Mouse (Mus musculus) megakaryocyte, embryonic 14.5 days (primary cell): ENCODE measurements at regions not wholly inside any gene's neighbourhood (a gene's known extent, or its start where the extent isn't known, plus 50 kb on each side); places are given as distances from the start of the nearest gene placed in this dataset.

ENCODE experiments used
- FLI1 ChIP-seq: IDR thresholded peaks from 2 replicates; pipeline ENCODE4 v1.6.1; 2012; ENCODE audit warnings: low read length, inconsistent platforms, mixed read lengths
- GATA1 ChIP-seq: IDR thresholded peaks from 3 replicates; pipeline ENCODE4 v1.6.1; 2012; ENCODE audit warnings: mixed read lengths, low read length, inconsistent platforms, borderline replicate concordance

- TF ChIP-seq GATA1 (no peak), FLI1 (no peak)
These were observed 142.2 kb downstream of the Gm11146 start for GRCm38 (mm10) chr16:77459651-77460050.
